Mouse (Mus musculus) spleen, embryonic (tissue): ENCODE data around the gene Rb1.

Experiments
- CTCF ChIA-PET: fragments of 350-600 bp; sonication (Branson Sonifier 250); formaldehyde crosslinking; loops from one replicate; lab custom pipeline; 2022; lab: Charles Lee

The Rb1 gene

DNA sequence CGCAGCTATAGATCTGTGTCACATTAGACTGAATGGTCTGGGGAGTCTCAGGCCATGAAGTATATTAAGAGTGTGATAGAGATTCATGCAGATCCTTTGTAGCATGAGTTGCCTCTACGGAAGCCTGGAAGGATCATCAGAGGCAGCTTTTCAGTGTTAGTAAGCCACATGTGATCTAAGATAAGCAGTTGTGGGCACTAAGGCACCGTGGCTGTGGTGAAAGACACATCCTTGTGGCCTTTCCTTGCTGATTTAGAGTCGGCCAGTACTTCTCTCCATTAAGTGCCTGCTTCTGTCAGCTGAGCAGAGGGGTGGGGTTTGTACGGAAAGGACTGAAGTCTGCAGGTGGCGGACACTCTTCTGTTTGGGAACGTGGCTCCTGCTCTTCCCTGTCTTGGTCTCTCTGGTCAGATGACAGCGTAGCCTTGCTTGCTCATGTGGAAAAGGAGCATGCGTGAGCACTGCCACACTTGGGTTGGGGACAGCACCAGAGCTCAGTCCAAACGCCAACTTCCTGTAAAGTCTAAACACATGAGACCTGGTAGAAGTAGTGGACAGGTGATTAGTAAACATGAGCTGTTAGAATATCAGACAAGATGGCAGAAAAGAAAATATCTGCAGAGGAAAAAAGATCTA is 162.1 kb downstream of the Rb1 start:
- CTCF ChIA-PET, result interaction anchor here (0.6 to 0.8 kb wide), 2 partner anchors 16 to 211 kb away, joined by 3 read pairs; no protein-coding TSS in a partner anchor

DNA sequence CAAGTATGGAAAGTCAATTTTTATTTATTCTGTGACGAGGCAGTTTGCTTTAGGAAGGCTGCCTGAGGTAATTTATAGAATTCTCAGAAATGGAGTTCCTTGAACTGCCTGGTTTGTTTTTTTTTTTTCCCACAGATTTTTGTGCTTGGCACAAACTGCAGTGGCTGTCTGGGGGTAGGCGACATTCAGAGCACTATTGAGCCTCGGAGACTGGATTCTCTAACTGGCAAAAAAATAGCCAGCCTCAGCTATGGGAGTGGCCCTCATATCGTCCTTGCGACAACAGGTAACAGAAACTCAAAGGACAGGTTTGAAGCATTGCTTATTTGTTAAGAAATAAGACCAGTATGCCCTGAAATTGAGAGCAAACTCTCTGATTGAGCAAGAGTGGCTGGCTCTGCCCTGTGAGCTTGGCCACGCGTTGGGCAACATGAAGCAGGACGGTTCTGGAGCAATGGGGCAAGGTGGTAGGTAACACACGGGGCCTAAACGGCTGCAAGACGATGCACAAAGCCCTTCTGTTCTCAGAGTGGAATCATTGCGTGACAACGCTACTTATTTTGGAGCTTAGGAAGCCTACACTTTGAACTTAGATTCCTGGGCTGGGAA is 163.3 kb downstream of the Rb1 start:
- CTCF ChIA-PET, result interaction anchor here (0.6 to 0.8 kb wide), 2 partner anchors 15 to 56 kb away, joined by 3 read pairs; no protein-coding TSS in a partner anchor

DNA sequence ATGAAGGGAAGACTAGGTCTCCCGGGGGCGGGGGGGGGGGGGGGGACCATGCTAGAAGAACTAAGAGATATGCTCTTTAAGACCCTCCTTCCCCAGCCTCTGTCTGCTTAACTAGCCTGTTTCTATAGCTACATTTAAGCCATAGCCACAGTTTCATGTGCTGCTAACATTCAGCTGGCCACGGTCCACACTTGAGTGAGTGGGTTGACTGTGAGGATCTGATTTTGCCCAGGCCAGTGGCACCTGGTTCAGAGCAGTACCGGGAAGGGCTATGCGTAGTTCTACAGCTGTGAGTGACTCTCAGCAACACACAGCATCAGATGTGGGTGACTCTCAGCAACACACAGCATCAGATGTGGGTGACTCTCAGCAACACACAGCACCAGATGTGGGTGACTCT is 164.3 kb downstream of the Rb1 start:
- CTCF ChIA-PET, result interaction anchor here (0.8 kb wide), 1 partner anchor 37 kb away, joined by 10 read pairs; no protein-coding TSS in a partner anchor

DNA sequence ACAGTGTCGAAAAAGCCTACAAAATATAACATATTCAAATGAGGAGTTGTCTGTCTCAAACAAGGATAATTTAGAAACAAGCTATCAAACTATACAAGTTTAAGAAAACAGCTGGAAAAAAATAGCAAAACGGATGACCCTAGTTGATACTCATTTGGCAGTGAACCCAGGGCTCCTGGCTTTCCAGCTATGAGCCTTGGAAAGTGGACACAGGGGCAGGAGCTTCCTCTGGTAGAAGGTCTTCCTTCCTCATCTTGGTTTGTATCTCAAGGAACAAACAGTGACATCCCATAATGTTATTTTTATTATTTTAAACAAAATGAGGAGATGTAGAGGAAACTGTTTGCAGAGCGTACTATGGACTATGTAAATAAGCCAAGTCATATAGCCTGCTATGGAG is 177.5 kb downstream of the Rb1 start:
- CTCF ChIA-PET, result interaction anchor here (0.6 to 1.3 kb wide), 3 partner anchors 15 to 41 kb away, joined by 3 to 4 read pairs (median 4); no protein-coding TSS in a partner anchor

DNA sequence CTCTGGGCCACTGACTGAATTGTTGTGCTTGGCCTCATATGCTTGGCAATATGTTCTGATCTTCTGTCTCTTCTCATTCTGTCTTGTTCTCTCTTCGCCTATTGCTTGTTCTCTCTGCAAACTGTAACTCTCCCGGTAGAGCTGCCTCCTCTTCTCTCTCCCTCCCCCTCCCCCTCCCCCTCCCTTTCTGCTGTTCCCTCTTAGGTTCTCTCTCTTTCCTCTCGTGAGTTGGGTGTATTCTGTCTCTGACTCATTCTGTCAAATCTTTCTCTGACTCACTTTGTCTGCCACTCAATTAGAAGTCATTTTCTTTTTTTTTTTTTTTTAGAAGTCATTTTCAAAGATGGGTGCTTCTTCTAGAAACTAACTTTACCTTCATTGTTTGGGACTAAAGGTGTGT is 178.9 kb downstream of the Rb1 start:
- CTCF ChIA-PET, result interaction anchor here (0.6 to 1.3 kb wide), 2 partner anchors 16 to 20 kb away, joined by 3 read pairs; no protein-coding TSS in a partner anchor

DNA sequence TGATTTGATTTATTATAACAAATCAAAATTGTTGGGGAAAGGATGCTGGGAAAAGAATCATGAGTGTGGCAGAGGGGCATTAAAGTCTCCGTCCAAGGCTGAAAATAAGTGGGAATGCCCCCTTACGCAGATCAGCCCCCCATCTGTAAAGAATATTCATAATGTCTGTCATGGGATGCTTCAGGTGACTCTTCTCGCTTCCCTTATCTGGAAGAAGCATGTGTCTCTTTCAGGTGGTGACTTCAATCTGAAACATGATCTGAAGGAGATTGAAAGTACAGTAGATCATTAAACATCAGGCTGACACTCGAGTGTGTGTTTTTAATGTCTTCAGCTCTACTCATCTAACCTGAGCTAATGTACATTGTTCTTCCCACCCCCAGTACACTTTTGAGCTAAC is 180.1 kb downstream of the Rb1 start:
- CTCF ChIA-PET, result no interaction called here

DNA sequence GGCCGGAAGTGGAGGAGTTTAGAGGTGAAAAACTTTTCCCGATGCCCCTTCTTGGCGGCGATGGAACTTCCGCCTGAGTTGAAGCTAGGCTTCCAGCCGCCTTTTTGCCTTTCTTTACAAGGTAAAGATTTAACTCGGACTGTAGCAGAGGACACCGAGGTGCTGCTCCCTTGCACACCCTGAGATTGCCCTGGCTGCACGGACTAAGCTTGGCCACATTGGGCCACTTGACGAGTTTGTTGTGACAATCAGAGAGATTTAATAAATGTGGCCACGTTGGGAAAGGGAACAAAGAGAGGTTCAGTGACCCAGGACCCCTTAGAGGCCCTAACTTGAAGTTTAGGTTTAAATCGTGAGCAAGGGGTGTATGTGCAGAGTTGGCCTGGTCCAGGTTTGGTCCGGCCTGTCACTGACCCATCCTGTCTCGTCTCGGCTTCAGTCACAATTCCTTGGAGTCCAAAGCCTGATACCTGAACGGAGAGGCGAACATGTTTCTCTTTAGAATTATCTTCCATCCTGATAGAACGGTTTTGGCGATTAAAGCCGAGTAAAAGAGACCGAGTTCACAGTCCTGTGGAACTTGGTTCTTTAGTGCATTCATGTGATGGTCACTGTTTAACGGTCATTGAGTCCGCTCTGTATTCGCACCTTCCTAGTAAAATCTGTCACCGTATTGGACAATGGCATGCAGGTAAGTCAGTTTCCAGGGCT is 181.8 kb downstream of the Rb1 start:
- CTCF ChIA-PET, result interaction anchor here (0.5 kb wide), 1 partner anchor 33 kb away, joined by 4 read pairs; no protein-coding TSS in a partner anchor

DNA sequence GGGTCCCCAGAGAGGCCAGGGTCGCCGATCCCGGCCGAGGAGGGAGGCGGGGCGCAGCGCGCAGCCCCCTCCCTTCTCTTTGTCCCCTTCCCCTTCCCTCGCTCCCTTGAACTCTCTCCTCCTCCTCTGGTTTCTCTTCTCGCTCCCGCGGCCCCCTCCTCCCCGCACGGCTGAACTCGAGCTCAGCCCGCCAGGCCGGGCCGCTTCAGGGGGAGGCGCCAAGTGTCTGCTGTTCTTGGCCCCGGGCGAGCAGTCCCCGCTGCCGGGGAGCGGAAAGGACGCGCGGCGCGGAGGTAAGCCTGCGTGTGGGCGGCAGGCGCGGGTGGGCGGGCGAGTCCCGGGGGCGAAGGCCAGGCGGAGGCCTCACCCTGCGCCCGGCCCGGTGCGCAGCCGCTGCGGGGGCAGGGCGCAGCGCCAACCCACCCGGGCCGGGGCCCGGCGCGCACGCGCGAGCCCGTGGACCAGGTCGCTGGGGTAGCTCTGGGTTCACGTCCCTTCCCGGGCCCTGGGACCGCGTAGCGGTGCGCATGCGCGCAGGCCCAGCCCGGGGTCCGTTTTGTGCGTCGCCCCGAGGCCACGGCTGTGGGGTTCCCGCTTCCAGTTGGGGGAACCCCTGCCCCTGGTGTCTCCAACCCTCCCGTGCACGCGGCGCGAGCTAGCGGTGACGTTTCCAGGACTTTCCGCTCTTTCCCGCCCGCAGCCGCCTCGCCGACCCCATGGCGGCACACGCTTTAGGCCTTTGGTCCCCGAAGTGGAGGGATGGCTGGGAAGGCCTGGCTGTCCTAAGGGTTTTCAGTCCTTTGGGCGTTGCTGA is 182.5 kb downstream of the Rb1 start:
- CTCF ChIA-PET, result no interaction called here

DNA sequence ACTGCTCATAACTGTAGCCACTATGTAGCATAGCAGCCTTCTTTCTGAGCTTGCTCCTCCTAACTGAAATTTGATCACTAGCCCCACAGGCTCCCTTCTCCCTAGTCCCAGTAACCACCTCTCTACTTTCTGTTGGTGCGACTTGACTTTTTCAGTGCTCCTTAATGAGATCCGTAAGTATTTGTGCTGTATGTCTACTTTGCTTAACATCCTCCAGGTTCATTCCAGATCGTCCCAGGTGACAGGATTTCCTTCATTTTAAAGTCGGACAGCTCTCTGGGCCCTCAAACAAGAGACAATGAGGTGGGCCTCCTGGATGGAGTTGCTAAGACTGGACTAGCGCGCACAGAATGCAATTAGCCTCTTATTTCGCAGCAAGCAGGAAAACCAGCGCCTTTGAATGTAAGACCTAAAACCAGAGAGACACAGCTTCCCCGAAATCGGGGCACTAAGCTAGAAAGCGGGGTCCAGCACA is 183.2 kb downstream of the Rb1 start:
- CTCF ChIA-PET, result interaction anchor here (0.7 kb wide), 1 partner anchor 18 kb away, joined by 3 read pairs; no protein-coding TSS in a partner anchor

DNA sequence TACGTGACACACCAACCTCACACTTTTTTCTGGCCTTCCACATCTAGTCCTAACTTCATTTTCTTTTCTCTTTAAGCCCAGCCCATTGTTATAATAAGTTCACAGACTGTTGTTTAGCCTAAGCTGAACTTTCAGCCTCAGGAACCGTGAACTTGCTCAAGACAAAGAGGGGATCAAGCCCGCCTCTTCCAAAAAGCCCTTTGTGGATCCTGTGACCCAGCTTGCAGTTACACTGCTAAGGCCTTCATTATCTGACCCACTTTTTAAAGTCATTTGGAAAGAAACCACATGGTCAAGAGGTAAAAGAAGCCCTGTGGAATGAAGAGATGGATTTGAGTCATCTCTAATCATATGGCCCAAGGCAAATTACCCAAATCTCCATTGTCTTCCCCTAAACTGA is 183.8 kb downstream of the Rb1 start:
- CTCF ChIA-PET, result interaction anchor here (0.7 kb wide), 1 partner anchor 19 kb away, joined by 3 read pairs; no protein-coding TSS in a partner anchor

DNA sequence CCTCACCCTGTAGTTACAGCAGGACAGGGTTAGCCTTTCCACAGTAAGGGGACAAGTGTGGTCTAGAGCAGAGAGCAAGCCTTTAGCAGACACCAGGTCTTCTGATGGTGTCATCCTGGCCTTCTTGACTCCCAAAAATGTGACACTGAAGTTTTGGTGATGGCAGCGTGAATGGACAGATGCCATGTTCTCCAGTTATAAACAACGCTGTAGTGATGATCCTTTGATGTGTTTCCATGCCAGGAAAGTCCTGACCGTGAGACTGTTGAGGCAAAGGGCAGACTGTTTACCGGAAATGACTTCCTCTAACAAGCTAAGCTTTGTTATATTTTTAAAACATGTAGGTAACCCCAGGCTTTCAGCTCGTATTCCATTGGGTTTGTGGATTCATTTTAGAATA is 185.8 kb downstream of the Rb1 start:
- CTCF ChIA-PET, result interaction anchor here (0.6 kb wide), 1 partner anchor 93 kb away, joined by 13 read pairs; no protein-coding TSS in a partner anchor

DNA sequence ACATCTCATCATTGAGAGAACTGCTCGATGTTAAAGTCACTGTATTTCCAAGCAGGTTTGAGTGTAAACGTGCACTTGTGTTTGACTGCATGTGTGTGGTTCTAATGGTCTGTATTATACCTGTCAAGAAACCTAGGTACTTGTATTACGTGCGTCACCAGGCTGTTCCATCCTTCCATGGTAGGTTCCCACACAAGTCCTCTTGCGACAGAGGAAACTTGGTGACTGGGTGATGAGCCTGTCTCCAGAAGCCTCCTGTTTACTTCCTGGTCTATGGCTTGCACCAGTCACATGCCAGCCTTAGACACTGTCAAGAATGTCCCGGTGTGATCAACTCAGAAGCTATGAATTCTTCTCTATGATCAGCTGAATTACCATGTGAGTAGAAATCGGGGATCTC is 187.1 kb downstream of the Rb1 start:
- CTCF ChIA-PET, result no interaction called here

DNA sequence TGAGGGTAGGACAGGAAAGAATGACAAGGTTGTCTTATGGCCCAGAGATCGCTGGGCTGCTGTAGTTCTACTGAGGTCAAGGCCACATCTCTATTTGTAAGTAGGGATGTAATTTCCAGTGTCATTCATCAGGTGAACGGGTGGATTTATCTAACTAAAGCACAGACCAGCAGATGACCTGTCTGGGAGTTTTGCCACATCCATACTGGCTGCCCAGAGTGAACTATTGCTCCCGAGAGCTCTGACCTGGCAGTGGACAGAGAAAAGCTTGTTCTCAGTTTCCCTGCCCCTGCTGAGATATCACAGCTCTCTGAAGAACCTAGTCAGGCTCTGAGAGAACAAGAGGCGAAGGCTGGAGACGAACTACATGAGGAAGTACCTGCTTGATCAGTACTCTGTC is 188.4 kb downstream of the Rb1 start:
- CTCF ChIA-PET, result no interaction called here
